Comparison of ENCODE assay signal across 22 mouse cellular contexts in the genomic region with DNA sequence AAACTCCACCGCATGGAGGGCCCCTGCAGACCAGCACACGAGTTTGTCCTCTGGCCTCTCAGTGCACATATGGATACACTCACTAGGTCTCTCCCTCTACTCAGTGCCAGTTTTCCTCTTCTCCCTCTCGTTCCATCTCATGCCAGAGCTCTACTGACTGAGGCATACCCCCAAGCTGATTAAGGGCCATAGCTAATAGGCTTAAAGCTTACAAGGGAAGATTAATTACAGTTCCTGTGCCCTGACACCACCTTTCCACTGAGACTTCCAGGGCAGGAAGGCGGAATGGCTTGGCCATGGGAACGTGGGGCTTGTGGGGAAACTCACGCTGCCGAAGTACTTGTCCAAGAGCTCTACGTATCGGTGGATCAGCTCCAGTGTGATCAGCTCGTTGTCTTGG. TPM values are rescaled to one million over a fixed set of nuclear protein-coding genes. Genes with fewer than 3 reads are reported as not detected.
DNase-seq lines count a peak whose midpoint lies in the region; ATAC-seq lines count a peak whose summit lies in the region.
"Had no signal": no experiment of that assay in that cellular context is flagged by ENCODE, and none has a peak within 500 bp of the region (broad histone marks: within the 10 kb centered on the region; RNA-seq: fewer than 3 reads in every experiment).

No protein-coding gene starts in this region.

- no peak overlapping the region for H3K9ac ChIP-seq in liver, embryonic 12.5 days
- no peak overlapping the region for H3K9ac ChIP-seq in liver, embryonic 11.5 days (ENCODE audit: low read depth, low read length)

- no peak overlapping the region for H3K4me2 ChIP-seq in liver, embryonic 12.5 days
- no peak overlapping the region for H3K4me2 ChIP-seq in liver, embryonic 11.5 days

- WGBS in liver, embryonic 12.5 days (ENCODE audit: insufficient replicate concordance) = 80% methylated on average over 10 of the region's 10 CpGs
- 90% methylated on average over 10 of the region's 10 CpGs for WGBS in liver, embryonic 11.5 days

- peaks cover 20% of the 10 kb centered on the region for H3K4me1 ChIP-seq in liver, embryonic 12.5 days
- H3K4me1 ChIP-seq in liver, embryonic 11.5 days (replicated peaks; ENCODE audit: control insufficient read depth, insufficient read depth, low read length) = peaks cover 6% of the 10 kb centered on the region

- H3K27ac ChIP-seq in liver, embryonic 12.5 days = 0 out of 2 replicates have a peak overlapping the region, but pooled peaks have one; percentile 4
- no peak overlapping the region for H3K27ac ChIP-seq in liver, embryonic 11.5 days (ENCODE audit: low read depth, low read length)

- no peaks in the 10 kb centered on the region for H3K27me3 ChIP-seq in liver, embryonic 12.5 days (replicated peaks)
- H3K27me3 ChIP-seq in liver, embryonic 11.5 days (replicated peaks; ENCODE audit: control insufficient read depth, insufficient read depth, low read length) = no peaks in the 10 kb centered on the region
- H3K27me3 ChIP-seq: CH12.LX, Patski had no signal

- no peaks in the 10 kb centered on the region for H3K9me3 ChIP-seq in liver, embryonic 12.5 days (replicated peaks)
- H3K9me3 ChIP-seq in liver, embryonic 11.5 days (ENCODE audit: control insufficient read depth, low read length) = no peaks in the 10 kb centered on the region
- H3K9me3 ChIP-seq: G1E had no signal

- DNase-seq in liver, embryonic 11.5 days (ENCODE audit: low spot score) = no peak
- peak; percentile 55 for DNase-seq in retina, adult 2 months (ENCODE audit: low read depth, low spot score)
- DNase-seq in retina, embryonic 14.5 days (ENCODE audit: low spot score) = no peak
- peak; percentile 70 for DNase-seq in retina, postnatal 1 day
- DNase-seq in retina, postnatal 7 days (ENCODE audit: low read depth, low spot score) = peak; percentile 58
- DNase-seq in frontal cortex, postnatal 25 days (ENCODE audit: low spot score in 2 of 2) = no peak
- DNase-seq in testis, postnatal 14 days (ENCODE audit: low spot score) = no peak
- DNase-seq: adrenal gland, adult 2 months; adrenal gland, adult 8-10 months; adrenal gland, postnatal 10 days; adrenal gland, postnatal 14 days; adrenal gland, postnatal 25 days; adrenal gland, postnatal 36 days; B cell, adult 2 months; cerebellum, adult 11 months; cerebellum, adult 11-12 months had no signal

- peaks cover 73% of the 10 kb centered on the region for H3K36me3 ChIP-seq in liver, embryonic 12.5 days
- peaks cover 26% of the 10 kb centered on the region; the same call in 1 of the 2 replicates for H3K36me3 ChIP-seq in liver, embryonic 11.5 days (ENCODE audit: control insufficient read depth, insufficient read depth, low read length)

- no peak for ATAC-seq in liver, embryonic 12.5 days
- no peak for ATAC-seq in liver, embryonic 11.5 days (replicated peaks; ENCODE audit: low FRiP score)
- ATAC-seq: activated CD4-positive, CD25-positive, alpha-beta regulatory T cell, adult 4 months; CD4-positive, CD25-positive, alpha-beta regulatory T cell, adult 4 months; Patski had no signal

- H3K4me3 ChIP-seq in liver, embryonic 12.5 days = no peak overlapping the region
- H3K4me3 ChIP-seq in liver, embryonic 11.5 days (ENCODE audit: low read depth, low read length) = no peak overlapping the region

RNA-seq across cellular contexts. Expression of a gene that starts 4.5 kb away (rescaled TPM):
- 119 and 121 TPM in 2 replicates for polyA plus RNA-seq in liver, embryonic 12.5 days (2016; fragmentation: Nextera tagmentation; extraction: Ambion mirVana)
- 163 and 175 TPM in 2 replicates for polyA plus RNA-seq in liver, embryonic 11.5 days (2014; fragmentation: Nextera tagmentation; extraction: Ambion mirVana)

RNA-seq across cellular contexts. Expression of a gene that starts 15.2 kb away (rescaled TPM):
- not detected in 2 replicates for polyA plus RNA-seq in liver, embryonic 12.5 days (2016; fragmentation: Nextera tagmentation; extraction: Ambion mirVana)
- 0.07 TPM in 1 of 2 replicates, not detected in the other for polyA plus RNA-seq in liver, embryonic 11.5 days (2014; fragmentation: Nextera tagmentation; extraction: Ambion mirVana)
- polyA plus RNA-seq: activated CD4-positive, CD25-positive, alpha-beta regulatory T cell, adult 4 months; CD4-positive, CD25-positive, alpha-beta regulatory T cell, adult 4 months had no signal

RNA-seq across cellular contexts. Expression of a gene that starts 30.6 kb away (rescaled TPM):
- 0.19 TPM in 1 of 2 replicates, not detected in the other for polyA plus RNA-seq in liver, embryonic 12.5 days (2016; fragmentation: Nextera tagmentation; extraction: Ambion mirVana)
- polyA plus RNA-seq in liver, embryonic 11.5 days (2014; fragmentation: Nextera tagmentation; extraction: Ambion mirVana) = 0.09 and 0.15 TPM in 2 replicates
- polyA plus RNA-seq: activated CD4-positive, CD25-positive, alpha-beta regulatory T cell, adult 4 months had no signal

RNA-seq across cellular contexts. Expression of a gene that starts 53.6 kb away (rescaled TPM):
- 67.0 and 68.7 TPM in 2 replicates for polyA plus RNA-seq in liver, embryonic 12.5 days (2016; fragmentation: Nextera tagmentation; extraction: Ambion mirVana)
- 93.8 and 97.2 TPM in 2 replicates for polyA plus RNA-seq in liver, embryonic 11.5 days (2014; fragmentation: Nextera tagmentation; extraction: Ambion mirVana)

RNA-seq across cellular contexts. Expression of a gene that starts 54.6 kb away (rescaled TPM):
- 17.3 and 22.1 TPM in 2 replicates for polyA plus RNA-seq in liver, embryonic 12.5 days (2016; fragmentation: Nextera tagmentation; extraction: Ambion mirVana)
- 28.7 and 29.2 TPM in 2 replicates for polyA plus RNA-seq in liver, embryonic 11.5 days (2014; fragmentation: Nextera tagmentation; extraction: Ambion mirVana)

Comparison
In these comparisons a context has a peak if more than half of its experiments do, and no peak if none do; other contexts are left out.
1. DNase-seq: peak in retina, adult 2 months (single experiment), retina, postnatal 1 day (single experiment) and retina, postnatal 7 days (single experiment); none in liver, embryonic 11.5 days (single experiment), retina, embryonic 14.5 days (single experiment), frontal cortex, postnatal 25 days (0 of 2) and testis, postnatal 14 days (single experiment).